Mouse (Mus musculus): ENCODE measurements at regions not wholly inside any gene's neighbourhood (a gene's known extent, or its start where the extent isn't known, plus 50 kb on each side); places are given as distances from the start of the nearest gene placed in this dataset.

DNA sequence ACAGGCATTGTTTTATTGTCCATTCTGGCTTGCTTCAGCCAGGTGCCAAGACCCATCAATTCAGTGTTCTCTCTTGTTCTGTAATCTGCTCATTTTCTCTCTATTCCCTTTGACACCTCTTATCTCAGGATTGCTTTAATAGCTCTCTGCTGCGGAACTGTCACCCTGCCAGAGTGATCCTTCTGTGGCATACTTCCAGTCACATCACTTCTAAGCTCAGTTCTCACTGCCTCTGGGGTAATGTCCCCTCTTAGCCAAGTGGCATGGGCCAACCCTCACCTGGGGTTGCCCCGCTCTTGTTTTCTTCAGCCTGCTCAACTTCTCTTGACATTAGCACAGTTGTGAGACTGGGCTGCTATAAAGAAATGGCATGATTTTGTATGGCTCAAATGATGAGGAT lies 183.9 kb upstream of the Eef2kmt start:
- TF ChIP-seq CTCF (IDR thresholded peaks at IDR 0.05; ENCODE audit: low read depth, low read length) (no peak), GATA1 (IDR thresholded peaks at IDR 0.05; ENCODE audit: borderline replicate concordance, low read length) (no peak), POLR2AphosphoS5 (IDR thresholded peaks at IDR 0.05; ENCODE audit: insufficient replicate concordance, low read depth, low read length) (no peak), TAL1 (conservative IDR thresholded peaks at IDR 0.05; ENCODE audit: low read depth, low read length) (no peak), GATA2 (IDR thresholded peaks at IDR 0.05; ENCODE audit: borderline replicate concordance, low read depth, low read length) (no peak)

All from G1E (cell line).